23 mouse cellular contexts compared by ENCODE assay signal in the genomic region with DNA sequence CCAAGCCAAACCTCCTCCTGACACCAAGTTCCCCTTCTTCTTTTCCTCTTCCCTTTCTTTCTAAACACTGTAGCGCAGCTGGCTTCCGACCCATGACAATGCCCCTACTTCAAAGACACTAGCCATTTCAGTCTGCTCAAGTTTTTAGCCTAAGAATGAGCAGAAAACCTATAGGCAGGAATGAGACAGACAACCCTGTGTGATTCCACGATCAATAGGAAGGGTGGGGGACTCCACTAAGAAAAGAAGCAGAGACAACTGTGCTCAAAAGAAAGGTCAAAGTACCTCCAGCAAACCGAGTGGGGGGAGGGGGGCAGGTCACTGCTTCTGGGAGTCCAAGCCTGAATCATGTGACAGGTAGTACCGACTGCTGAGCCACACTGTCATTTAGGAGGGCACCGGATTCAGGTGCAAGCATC. TPM values are rescaled to one million over a fixed set of nuclear protein-coding genes. Genes with fewer than 3 reads are reported as not detected.
DNase-seq lines count a peak whose midpoint lies in the region; ATAC-seq and TF ChIP-seq lines count a peak whose summit lies in the region.
"Had no signal": no experiment of that assay in that cellular context is flagged by ENCODE, and none has a peak within 500 bp of the region (broad histone marks: within the 10 kb centered on the region; RNA-seq: fewer than 3 reads in every experiment).

No protein-coding gene starts in this region.

- H3K9me3 ChIP-seq in liver, embryonic 12.5 days (replicated peaks): peaks cover 6% of the 10 kb centered on the region
- peaks cover 3% of the 10 kb centered on the region; the same call in 1 of the 2 replicates for H3K9me3 ChIP-seq in liver, postnatal 0 days (ENCODE audit: low read length)
- peaks cover 8% of the 10 kb centered on the region for H3K9me3 ChIP-seq in ES-E14 (ENCODE audit: control insufficient read depth, insufficient read depth, low read depth, low read length)
- H3K9me3 ChIP-seq in midbrain, embryonic 14.5 days (ENCODE audit: control insufficient read depth, low read length): no peaks in the 10 kb centered on the region
- H3K9me3 ChIP-seq: limb, embryonic 15.5 days; liver, embryonic 15.5 days; neural tube, embryonic 15.5 days had no signal

- no peak overlapping the region for H3K9ac ChIP-seq in liver, embryonic 12.5 days
- H3K9ac ChIP-seq in liver, postnatal 0 days (replicated peaks): no peak overlapping the region
- H3K9ac ChIP-seq in ES-E14 (ENCODE audit: insufficient read depth, low read depth, low read length, poor library complexity, severe bottlenecking): no peak overlapping the region; the same call in 1 of the 2 replicates
- H3K9ac ChIP-seq in midbrain, embryonic 14.5 days (replicated peaks; ENCODE audit: low read length): no peak overlapping the region
- H3K9ac ChIP-seq: hindbrain, embryonic 14.5 days; limb, embryonic 15.5 days; liver, embryonic 15.5 days; neural tube, embryonic 15.5 days had no signal

- 0 out of 2 replicates have a peak overlapping the region, but pooled peaks have one; percentile 8 for H3K27ac ChIP-seq in liver, embryonic 12.5 days
- no peak overlapping the region for H3K27ac ChIP-seq in liver, postnatal 0 days (ENCODE audit: low read depth)
- peak overlapping the region; percentile 99 for H3K27ac ChIP-seq in ES-E14 (ENCODE audit: insufficient read depth, low read depth, low read length, poor library complexity, severe bottlenecking)
- no peak overlapping the region for H3K27ac ChIP-seq in midbrain, embryonic 14.5 days (replicated peaks; ENCODE audit: low read depth, low read length)
- H3K27ac ChIP-seq: hindbrain, embryonic 14.5 days; kidney, postnatal 0 days; limb, embryonic 15.5 days; liver, embryonic 15.5 days; neural tube, embryonic 15.5 days; stomach, postnatal 0 days had no signal

- peaks cover 12% of the 10 kb centered on the region for H3K4me1 ChIP-seq in liver, embryonic 12.5 days
- no peaks in the 10 kb centered on the region; the same call in 1 of the 2 replicates for H3K4me1 ChIP-seq in liver, postnatal 0 days (ENCODE audit: insufficient read depth)
- peaks cover 0 to 16% of the 10 kb centered on the region in 2 experiments for H3K4me1 ChIP-seq in ES-E14 (ENCODE audit: control insufficient read depth in 2 of 2, insufficient read depth in 2 of 2, low read length in 2 of 2, poor library complexity in 1 of 2)
- no peaks in the 10 kb centered on the region for H3K4me1 ChIP-seq in midbrain, embryonic 14.5 days (ENCODE audit: control insufficient read depth, insufficient read depth, low read length)
- H3K4me1 ChIP-seq: limb, embryonic 15.5 days; neural tube, embryonic 15.5 days had no signal

- no peak for TF ChIP-seq EP300 in liver, postnatal 0 days (IDR thresholded peaks at IDR 0.05; ENCODE audit: low read depth)

- H3K27me3 ChIP-seq in liver, embryonic 12.5 days (replicated peaks): no peaks in the 10 kb centered on the region
- no peaks in the 10 kb centered on the region for H3K27me3 ChIP-seq in liver, postnatal 0 days (ENCODE audit: insufficient read depth, low read length)
- H3K27me3 ChIP-seq in midbrain, embryonic 14.5 days (ENCODE audit: control insufficient read depth, insufficient read depth, low read length): no peaks in the 10 kb centered on the region
- H3K27me3 ChIP-seq: limb, embryonic 15.5 days; neural tube, embryonic 15.5 days had no signal

- TF ChIP-seq CTCF in liver, postnatal 0 days (IDR thresholded peaks at IDR 0.05; ENCODE audit: low read depth): no peak

- DNase-seq in liver, postnatal 0 days: no peak
- peak; percentile 95 for DNase-seq in ES-E14 (ENCODE audit: low read depth, low spot score)
- no peak for DNase-seq in midbrain, embryonic 14.5 days
- DNase-seq in urinary bladder, adult 18-20 months (ENCODE audit: low spot score in 2 of 2): no peak
- no peak for DNase-seq in B cell, adult 2 months
- DNase-seq: adrenal gland, postnatal 36 days; cerebellum, adult 11 months; cerebellum, adult 9-11 months; gastrocnemius, postnatal 36 days; heart, postnatal 36 days; left cerebral cortex, postnatal 4 days; lung, postnatal 4 days had no signal

- 53% methylated on average over 6 of the region's 6 CpGs for WGBS in liver, embryonic 12.5 days (ENCODE audit: insufficient replicate concordance)
- 38% methylated on average over 6 of the region's 6 CpGs for WGBS in liver, postnatal 0 days (ENCODE audit: insufficient replicate concordance)
- 64% methylated on average over 6 of the region's 6 CpGs for WGBS in midbrain, embryonic 14.5 days

- H3K4me3 ChIP-seq in liver, embryonic 12.5 days: no peak overlapping the region
- no peak overlapping the region for H3K4me3 ChIP-seq in liver, postnatal 0 days (ENCODE audit: low read depth, low read length)
- peak overlapping the region in 1 of 2 experiments; percentile 42; a peak in 1 of 4 replicates for H3K4me3 ChIP-seq in ES-E14 (ENCODE audit: insufficient read depth in 1 of 2, low read depth in 1 of 2, low read length in 2 of 2, poor library complexity in 1 of 2, severe bottlenecking in 1 of 2)
- no peak overlapping the region for H3K4me3 ChIP-seq in midbrain, embryonic 14.5 days (replicated peaks; ENCODE audit: low read depth, low read length)
- H3K4me3 ChIP-seq: forebrain, embryonic 10.5 days; limb, embryonic 15.5 days; liver, embryonic 15.5 days; neural tube, embryonic 15.5 days had no signal

- no peak for ATAC-seq in liver, embryonic 12.5 days
- ATAC-seq in liver, postnatal 0 days: no peak
- peak; percentile 84 for ATAC-seq in granulocyte monocyte progenitor cell, adult 5-6 weeks (replicated peaks; ENCODE audit: poor library complexity, severe bottlenecking)
- ATAC-seq in midbrain, embryonic 14.5 days (ENCODE audit: low FRiP score, low TSS enrichment): no peak

- no peak overlapping the region for H3K4me2 ChIP-seq in liver, embryonic 12.5 days
- no peak overlapping the region for H3K4me2 ChIP-seq in liver, postnatal 0 days (ENCODE audit: low read depth, low read length)
- no peak overlapping the region for H3K4me2 ChIP-seq in midbrain, embryonic 14.5 days (ENCODE audit: low read length)
- H3K4me2 ChIP-seq: hindbrain, embryonic 14.5 days; limb, embryonic 15.5 days; liver, embryonic 15.5 days; midbrain, embryonic 11.5 days; neural tube, embryonic 15.5 days had no signal

- in situ Hi-C loops in ES-E14 (cut with MboI; ENCODE audit: low sequenced_read_pairs in 2 of 2, unreplicated experiment in 2 of 2): no loop called here

- no peaks in the 10 kb centered on the region for H3K36me3 ChIP-seq in liver, embryonic 12.5 days
- H3K36me3 ChIP-seq in liver, postnatal 0 days (replicated peaks; ENCODE audit: insufficient read depth, low read length): no peaks in the 10 kb centered on the region
- H3K36me3 ChIP-seq in ES-E14 (ENCODE audit: control insufficient read depth, insufficient read depth, low read length, poor library complexity, severe bottlenecking): peaks cover 2% of the 10 kb centered on the region; the same call in 1 of the 2 replicates
- H3K36me3 ChIP-seq in midbrain, embryonic 14.5 days (ENCODE audit: control insufficient read depth, insufficient read depth, low read length): no peaks in the 10 kb centered on the region
- H3K36me3 ChIP-seq: forebrain, embryonic 10.5 days; G1E; limb, embryonic 15.5 days; liver, embryonic 15.5 days; neural tube, embryonic 15.5 days had no signal

TF ChIP-seq in ES-E14, 5 proteins besides CTCF, POLR2A, EP300 and RAD21:
- TF ChIP-seq HCFC1 (IDR thresholded peaks at IDR 0.05; ENCODE audit: borderline replicate concordance, insufficient read depth, low read length): no peak
- TF ChIP-seq CHD2 (IDR thresholded peaks at IDR 0.05; ENCODE audit: low read depth, low read length): peak; percentile 66; the same call in 1 of the 2 replicates

RNA-seq across cellular contexts. Expression of gene Rfc5, which starts 7.8 kb away (rescaled TPM):
- 83.6 and 88.5 TPM in 2 replicates for polyA plus RNA-seq in liver, embryonic 12.5 days (2016; fragmentation: Nextera tagmentation; extraction: Ambion mirVana)
- polyA plus RNA-seq in liver, postnatal 0 days (2015; fragmentation: Nextera tagmentation; extraction: Ambion mirVana): 18.8 and 23.9 TPM in 2 replicates
- 173 and 188 TPM in 2 replicates for total RNA-seq in ES-E14 (2012; rRNA removed)
- 56.5 and 65.6 TPM in 2 replicates for total RNA-seq in granulocyte monocyte progenitor cell, adult 5-6 weeks (2014; fragmentation: Nextera tagmentation)
- 57.2 and 65.2 TPM in 2 replicates for total RNA-seq in granulocyte monocyte progenitor cell, adult 5-6 weeks (2017)
- 23.0 and 30.7 TPM in 2 replicates for polyA plus RNA-seq in midbrain, embryonic 14.5 days (2014; fragmentation: Nextera tagmentation; extraction: Ambion mirVana)

RNA-seq across cellular contexts. Expression of gene Ksr2, which starts 17.2 kb away (rescaled TPM):
- 0.02 TPM in 1 of 2 replicates, not detected in the other for polyA plus RNA-seq in liver, embryonic 12.5 days (2016; fragmentation: Nextera tagmentation; extraction: Ambion mirVana)
- polyA plus RNA-seq in liver, postnatal 0 days (2015; fragmentation: Nextera tagmentation; extraction: Ambion mirVana): 0.08 and 0.09 TPM in 2 replicates
- 0.67 and 1.2 TPM in 2 replicates for total RNA-seq in ES-E14 (2012; rRNA removed)
- total RNA-seq in granulocyte monocyte progenitor cell, adult 5-6 weeks (2014; fragmentation: Nextera tagmentation): 0.49 and 2.0 TPM in 2 replicates
- total RNA-seq in granulocyte monocyte progenitor cell, adult 5-6 weeks (2017): 0.09 and 0.21 TPM in 2 replicates
- 6.5 and 8.1 TPM in 2 replicates for polyA plus RNA-seq in midbrain, embryonic 14.5 days (2014; fragmentation: Nextera tagmentation; extraction: Ambion mirVana)
- polyA plus RNA-seq: G1E had no signal

RNA-seq across cellular contexts. Expression of gene Wsb2, which starts 39.5 kb away (rescaled TPM):
- polyA plus RNA-seq in liver, embryonic 12.5 days (2016; fragmentation: Nextera tagmentation; extraction: Ambion mirVana): 27.4 and 27.6 TPM in 2 replicates
- 31.7 and 32.3 TPM in 2 replicates for polyA plus RNA-seq in liver, postnatal 0 days (2015; fragmentation: Nextera tagmentation; extraction: Ambion mirVana)
- total RNA-seq in ES-E14 (2012; rRNA removed): 76.7 and 84.5 TPM in 2 replicates
- total RNA-seq in granulocyte monocyte progenitor cell, adult 5-6 weeks (2014; fragmentation: Nextera tagmentation): 12.4 and 13.1 TPM in 2 replicates
- 7.4 and 15.2 TPM in 2 replicates for total RNA-seq in granulocyte monocyte progenitor cell, adult 5-6 weeks (2017)
- polyA plus RNA-seq in midbrain, embryonic 14.5 days (2014; fragmentation: Nextera tagmentation; extraction: Ambion mirVana): 238 and 242 TPM in 2 replicates

Comparison
In these comparisons a context has a peak if more than half of its experiments do, and no peak if none do; other contexts are left out.
1. H3K27ac ChIP-seq: peak in liver, embryonic 12.5 days (single experiment) and ES-E14 (single experiment); none in liver, postnatal 0 days (single experiment) and midbrain, embryonic 14.5 days (single experiment).